Comparison of ENCODE assay signal across 14 mouse cellular contexts in genomic region chr1:19234432-19235205, GRCm38 (mm10). TPM values are rescaled to one million over a fixed set of nuclear protein-coding genes. Genes with fewer than 3 reads are reported as not detected.
DNase-seq lines count a peak whose midpoint lies in the region; ATAC-seq lines count a peak whose summit lies in the region.
"Had no signal": no experiment of that assay in that cellular context is flagged by ENCODE, and none has a peak within 500 bp of the region (broad histone marks: within the 10 kb centered on the region; RNA-seq: fewer than 3 reads in every experiment).

No protein-coding gene starts in this region.

- H3K4me2 ChIP-seq in hindbrain, embryonic 14.5 days (replicated peaks): no peak overlapping the region
- H3K4me2 ChIP-seq in embryonic facial prominence, embryonic 13.5 days: peak overlapping the region; percentile 39

- H3K27ac ChIP-seq in hindbrain, embryonic 10.5 days: no peak overlapping the region
- H3K27ac ChIP-seq in hindbrain, embryonic 14.5 days: no peak overlapping the region
- peak overlapping the region; percentile 64; the same call in 1 of the 2 replicates for H3K27ac ChIP-seq in embryonic facial prominence, embryonic 13.5 days
- no peak overlapping the region for H3K27ac ChIP-seq in midbrain, embryonic 10.5 days (replicated peaks)
- H3K27ac ChIP-seq: heart, embryonic 10.5 days; liver, embryonic 14.5 days had no signal

- H3K27me3 ChIP-seq in hindbrain, embryonic 10.5 days (ENCODE audit: insufficient read depth, poor library complexity, severe bottlenecking): peaks cover 97% of the 10 kb centered on the region
- peaks cover 93% of the 10 kb centered on the region for H3K27me3 ChIP-seq in hindbrain, embryonic 14.5 days (ENCODE audit: control insufficient read depth, insufficient read depth, low read length)
- peaks cover 80% of the 10 kb centered on the region for H3K27me3 ChIP-seq in embryonic facial prominence, embryonic 13.5 days
- H3K27me3 ChIP-seq in midbrain, embryonic 10.5 days (ENCODE audit: low read depth, poor library complexity, severe bottlenecking): peaks cover 99% of the 10 kb centered on the region

- peaks cover 4% of the 10 kb centered on the region; the same call in 1 of the 2 replicates for H3K4me1 ChIP-seq in hindbrain, embryonic 10.5 days (replicated peaks)
- no peaks in the 10 kb centered on the region for H3K4me1 ChIP-seq in hindbrain, embryonic 14.5 days (replicated peaks; ENCODE audit: control insufficient read depth, insufficient read depth, low read length)
- peaks cover 24% of the 10 kb centered on the region; the same call in 1 of the 2 replicates for H3K4me1 ChIP-seq in embryonic facial prominence, embryonic 13.5 days
- peaks cover 6% of the 10 kb centered on the region for H3K4me1 ChIP-seq in midbrain, embryonic 10.5 days
- H3K4me1 ChIP-seq: heart, embryonic 10.5 days had no signal

- DNase-seq in hindbrain, embryonic 10.5 days (ENCODE audit: low spot score): peak; percentile 56
- no peak for DNase-seq in hindbrain, embryonic 14.5 days (ENCODE audit: low spot score)
- DNase-seq in ES-CJ7 (ENCODE audit: low read depth, low spot score) (peak; percentile 93), liver (no peak)
- peak; percentile 55 for DNase-seq in midbrain, embryonic 10.5 days (ENCODE audit: low spot score)
- no peak for DNase-seq in lung, postnatal 14 days
- no peak for DNase-seq in heart, adult 9 months (ENCODE audit: low spot score in 2 of 2)
- DNase-seq: adrenal gland, adult 2 months; B cell, adult 2 months; heart, postnatal 4 days; right cerebral cortex, postnatal 25 days had no signal

- ATAC-seq in hindbrain, embryonic 14.5 days (ENCODE audit: low FRiP score): no peak
- no peak for ATAC-seq in embryonic facial prominence, embryonic 13.5 days (ENCODE audit: insufficient number of reproducible peaks, insufficient read depth, low FRiP score, low TSS enrichment, low read depth)

- under 1% methylated on average over 31 of the region's 31 CpGs for WGBS in hindbrain, embryonic 10.5 days
- WGBS in hindbrain, embryonic 14.5 days: 2% methylated on average over 31 of the region's 31 CpGs
- 3% methylated on average over 31 of the region's 31 CpGs for WGBS in embryonic facial prominence, embryonic 13.5 days
- under 1% methylated on average over 31 of the region's 31 CpGs for WGBS in midbrain, embryonic 10.5 days

- no peaks in the 10 kb centered on the region for H3K9me3 ChIP-seq in hindbrain, embryonic 10.5 days
- no peaks in the 10 kb centered on the region for H3K9me3 ChIP-seq in hindbrain, embryonic 14.5 days (ENCODE audit: control insufficient read depth, low read length)
- no peaks in the 10 kb centered on the region for H3K9me3 ChIP-seq in embryonic facial prominence, embryonic 13.5 days
- no peaks in the 10 kb centered on the region for H3K9me3 ChIP-seq in midbrain, embryonic 10.5 days (replicated peaks)
- H3K9me3 ChIP-seq: heart, embryonic 10.5 days had no signal

- H3K4me3 ChIP-seq in hindbrain, embryonic 10.5 days: no peak overlapping the region
- H3K4me3 ChIP-seq in hindbrain, embryonic 14.5 days (replicated peaks; ENCODE audit: low read length): no peak overlapping the region
- peak overlapping the region; percentile 21 for H3K4me3 ChIP-seq in embryonic facial prominence, embryonic 13.5 days
- H3K4me3 ChIP-seq in midbrain, embryonic 10.5 days: no peak overlapping the region
- H3K4me3 ChIP-seq: heart, embryonic 10.5 days had no signal

- no peak overlapping the region for H3K9ac ChIP-seq in hindbrain, embryonic 14.5 days
- H3K9ac ChIP-seq in embryonic facial prominence, embryonic 13.5 days: peak overlapping the region; percentile 32; the same call in 1 of the 2 replicates
- H3K9ac ChIP-seq: liver, embryonic 14.5 days had no signal

- H3K36me3 ChIP-seq in hindbrain, embryonic 10.5 days: no peaks in the 10 kb centered on the region
- H3K36me3 ChIP-seq in hindbrain, embryonic 14.5 days (replicated peaks; ENCODE audit: control insufficient read depth, insufficient read depth): no peaks in the 10 kb centered on the region
- no peaks in the 10 kb centered on the region for H3K36me3 ChIP-seq in embryonic facial prominence, embryonic 13.5 days
- H3K36me3 ChIP-seq in midbrain, embryonic 10.5 days: no peaks in the 10 kb centered on the region
- H3K36me3 ChIP-seq: heart, embryonic 10.5 days had no signal

RNA-seq across cellular contexts. Expression of gene Tfap2b, which starts 25.9 kb away (rescaled TPM):
- 38.6 and 81.5 TPM in 2 replicates for polyA plus RNA-seq in hindbrain, embryonic 10.5 days (2016; fragmentation: Nextera tagmentation; extraction: Ambion mirVana)
- 42.5 and 51.2 TPM in 2 replicates for polyA plus RNA-seq in hindbrain, embryonic 14.5 days (2014; fragmentation: Nextera tagmentation; extraction: Ambion mirVana)
- polyA plus RNA-seq in embryonic facial prominence, embryonic 13.5 days (2015; fragmentation: Nextera tagmentation; extraction: Ambion mirVana): 93.6 and 106 TPM in 2 replicates
- 24.7 and 33.7 TPM in 2 replicates for polyA plus RNA-seq in midbrain, embryonic 10.5 days (2016; fragmentation: Nextera tagmentation; extraction: Ambion mirVana)

Comparison
In these comparisons a context has a peak if more than half of its experiments do, and no peak if none do; other contexts are left out.
1. DNase-seq: peak in hindbrain, embryonic 10.5 days (single experiment), ES-CJ7 (single experiment) and midbrain, embryonic 10.5 days (single experiment); none in hindbrain, embryonic 14.5 days (single experiment), lung, postnatal 14 days (single experiment), heart, adult 9 months (0 of 2) and liver (single experiment).